Mouse (Mus musculus): Measurements from ENCODE around the gene Creb3.
"Not testable (repeated sequence)": the region's sequence is repeated elsewhere in the genome, so short reads cannot be mapped to it uniquely, and the experiment has no call there.

Creb3 gene

DNA sequence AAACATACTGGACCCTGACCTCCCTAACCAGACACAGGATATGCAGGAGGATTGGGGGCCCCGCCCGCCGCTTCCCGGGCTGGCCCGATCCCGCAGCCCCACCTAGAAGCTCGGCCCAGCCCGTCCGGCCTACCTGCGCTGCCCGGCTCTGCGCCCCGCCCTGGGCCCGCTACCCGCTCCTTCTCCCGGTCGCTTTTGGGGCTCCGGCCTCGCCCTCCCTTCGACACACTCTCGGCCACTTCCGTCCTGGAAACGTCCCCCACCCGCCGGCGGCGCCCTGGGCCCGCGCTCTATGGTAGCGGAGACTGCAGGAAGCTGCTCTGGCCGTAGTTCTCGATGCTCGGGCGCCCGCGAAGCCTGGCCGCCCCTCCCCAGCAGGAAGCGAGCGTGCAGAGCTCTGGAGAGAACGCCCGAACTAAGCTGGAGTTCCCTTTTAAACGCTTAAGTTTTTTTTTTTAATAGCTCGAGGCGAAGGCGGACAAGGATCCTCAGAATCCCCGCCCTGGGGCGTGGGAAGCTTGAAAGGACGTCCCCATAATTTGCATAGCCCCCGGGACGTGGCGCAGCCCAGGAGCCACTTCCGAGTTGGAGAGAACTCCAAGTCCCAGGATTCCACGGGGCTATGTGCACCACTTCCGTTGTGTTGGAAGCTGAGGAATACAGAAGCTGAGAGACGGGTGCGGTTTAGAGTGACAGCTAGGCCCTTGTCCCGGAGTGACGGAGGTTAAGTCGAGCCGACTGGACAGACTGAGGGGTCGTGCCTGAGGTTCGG is at the start of gene Creb3, which contains the start of gene Tln1:
Creb3 (plus strand) TSS at position 336 of the 772 bp plus-strand sequence.
Tln1 (minus strand) TSS at position 695 of the 772 bp plus-strand sequence.
- DNase-seq, result peak; percentile 96

GRCm38 (mm10) chr4:43512653-43513052 is 49.5 kb upstream of the Creb3 start:
- DNase-seq, result no peak

DNA sequence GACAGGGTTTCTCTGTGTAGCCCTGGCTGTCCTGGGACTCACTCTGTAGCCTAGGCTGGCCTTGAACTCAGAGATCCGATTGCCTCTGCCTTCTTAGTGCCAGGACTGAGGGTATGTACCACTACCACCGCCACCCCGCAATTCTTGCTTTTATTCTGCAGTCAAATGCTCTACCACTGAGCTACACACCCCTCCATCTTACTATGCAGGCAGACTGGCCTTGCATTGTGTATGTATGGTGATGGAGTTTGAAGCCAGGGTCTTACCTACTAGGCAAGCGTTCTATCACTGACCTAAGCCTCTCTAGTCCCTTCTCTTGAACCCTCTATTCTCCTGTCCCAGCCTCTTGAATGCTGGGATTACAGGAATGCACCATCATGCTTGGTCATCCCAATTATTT is 48.8 kb upstream of the Creb3 start:
- no peak for DNase-seq

GRCm38 (mm10) chr4:43513791-43514190 is 48.3 kb upstream of the Creb3 start:
- no peak for DNase-seq

- DNase-seq, result no peak
Measured at GRCm38 (mm10) chr4:43515764-43516708, 46.1 kb upstream of the Creb3 start.

GRCm38 (mm10) chr4:43519551-43519950 is 42.6 kb upstream of the Creb3 start:
- DNase-seq, result no peak

- DNase-seq, result peak; percentile 75
Measured at GRCm38 (mm10) chr4:43519956-43520355, 42.2 kb upstream of the Creb3 start.

DNA sequence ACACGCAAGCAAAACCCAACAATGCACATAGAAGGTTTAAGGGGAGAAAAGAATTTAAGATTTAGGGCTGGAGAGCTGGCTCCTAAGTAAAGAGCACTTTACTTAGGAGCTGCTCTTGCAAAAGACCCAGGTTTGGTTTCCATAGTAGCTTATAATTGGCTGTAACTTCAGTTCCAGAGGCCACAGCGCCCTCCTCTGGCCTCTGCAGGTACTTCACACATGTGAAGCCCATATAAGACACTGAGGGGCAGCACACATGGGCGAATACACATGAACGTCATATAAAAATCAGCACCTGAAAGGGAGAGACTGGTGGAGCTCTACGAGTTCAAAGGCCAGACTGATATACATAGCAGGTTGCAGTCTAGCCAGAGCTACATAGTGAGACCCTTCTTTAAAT is 34.3 kb upstream of the Creb3 start:
- DNase-seq, result peak; percentile 44

DNA sequence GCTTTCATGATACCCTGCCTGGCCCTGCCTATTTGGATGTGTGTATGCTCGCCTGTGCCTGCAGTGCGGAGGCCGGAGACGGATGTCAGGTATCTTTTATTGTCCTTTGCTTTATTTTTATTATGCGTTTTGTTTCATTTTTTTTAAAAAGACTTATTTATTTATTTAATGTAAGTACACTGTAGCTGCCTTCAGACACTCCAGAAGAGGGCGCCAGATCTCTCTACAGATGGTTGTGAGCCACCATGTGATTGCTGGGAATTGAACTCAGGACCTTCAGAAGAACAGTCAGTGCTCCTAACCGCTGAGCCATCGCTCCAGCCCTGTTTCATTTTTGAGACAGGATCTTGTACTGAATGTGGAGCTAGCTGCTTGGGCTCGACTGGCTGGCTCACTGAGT is 33.6 kb upstream of the Creb3 start:
- no peak for DNase-seq

GRCm38 (mm10) chr4:43530081-43530501 is 32.0 kb upstream of the Creb3 start:
- no peak for DNase-seq

DNA sequence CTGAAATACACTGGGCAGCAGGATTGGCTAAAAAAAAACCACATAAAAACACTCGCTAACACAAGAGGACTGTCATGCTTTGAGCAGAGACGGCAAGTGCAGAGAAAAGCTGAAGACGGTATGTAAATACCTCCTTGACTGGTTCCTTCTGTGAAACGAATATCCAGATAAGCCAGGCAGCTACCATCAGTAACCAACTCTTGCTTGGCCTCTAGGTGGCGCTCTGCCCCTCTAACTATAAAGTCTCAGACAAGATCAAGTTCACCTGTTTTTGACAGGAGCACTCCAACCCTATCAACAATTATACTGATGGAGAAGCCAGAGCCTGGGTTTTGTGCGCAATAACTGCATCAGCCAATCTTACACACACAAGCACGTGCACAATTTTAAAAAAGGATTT is 31.6 kb upstream of the Creb3 start:
- DNase-seq, result peak; percentile 87

DNA sequence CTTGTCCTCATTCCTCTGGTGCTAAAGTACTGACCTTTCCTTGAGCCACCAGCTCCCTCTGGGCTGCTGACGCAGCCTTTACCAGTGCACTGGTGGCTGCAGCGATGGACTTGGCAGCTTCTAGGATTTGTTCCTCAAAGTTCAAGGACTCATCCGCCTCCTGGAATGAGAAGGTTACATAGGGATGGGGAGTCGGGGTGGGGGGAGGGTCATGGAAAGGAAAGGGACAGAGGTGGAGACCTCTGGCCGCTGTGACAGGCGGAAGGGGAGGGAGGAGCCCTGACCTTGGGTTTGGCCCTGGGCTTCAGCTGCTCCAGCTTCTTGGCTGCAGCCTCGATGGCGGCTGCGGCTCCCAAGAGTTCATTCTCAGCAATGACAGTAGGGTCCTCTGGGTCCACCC is 28.9 kb upstream of the Creb3 start:
- DNase-seq, result no peak

GRCm38 (mm10) chr4:43535628-43536027 is 26.5 kb upstream of the Creb3 start:
- no peak for DNase-seq

DNA sequence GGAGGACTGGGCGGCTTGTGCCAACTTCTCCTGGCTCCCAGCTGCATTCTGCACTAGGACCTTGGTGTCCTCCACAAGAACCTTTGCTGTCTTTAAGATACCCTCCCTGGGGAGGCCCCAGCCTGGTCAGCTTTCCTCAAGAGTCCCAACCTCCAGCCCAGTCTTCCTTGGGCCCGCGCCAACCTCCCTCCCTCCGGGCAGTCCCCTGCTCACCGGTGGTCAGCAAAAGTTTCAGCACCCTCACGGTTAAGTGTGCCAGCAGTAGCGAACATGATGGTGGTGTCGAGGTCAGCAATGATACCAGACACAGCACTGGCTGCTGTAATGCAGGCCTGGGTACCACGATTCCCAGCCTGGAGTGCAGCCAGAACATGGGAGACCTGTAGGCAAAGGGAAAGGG is 26.1 kb upstream of the Creb3 start:
- DNase-seq, result no peak

DNA sequence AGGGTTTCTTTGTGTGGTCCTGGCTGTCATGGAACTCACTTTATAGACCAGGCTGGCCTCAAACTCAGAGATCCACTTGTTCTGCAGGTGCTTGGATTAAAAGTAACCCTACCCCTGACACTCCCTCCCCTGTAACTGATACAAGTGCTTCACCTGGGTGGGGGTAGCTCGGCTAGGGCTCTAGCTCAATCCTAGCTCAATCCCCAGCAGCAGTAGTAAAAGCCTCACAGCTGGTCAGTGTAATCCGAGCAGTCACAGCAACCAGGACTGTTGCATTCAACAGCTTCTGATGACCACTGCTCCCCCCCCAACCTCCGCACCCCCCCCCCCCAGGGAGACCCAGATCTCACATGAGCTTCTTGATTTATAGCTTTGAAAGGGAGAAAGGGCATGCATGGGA is 20.1 kb upstream of the Creb3 start:
- DNase-seq, result no peak

GRCm38 (mm10) chr4:43546375-43547047 is 15.6 kb upstream of the Creb3 start:
- DNase-seq, result no peak

GRCm38 (mm10) chr4:43547160-43547559 is 15.0 kb upstream of the Creb3 start:
- DNase-seq, result no peak

GRCm38 (mm10) chr4:43549055-43549454 is 13.1 kb upstream of the Creb3 start:
- DNase-seq, result no peak

GRCm38 (mm10) chr4:43551854-43552253 is 10.3 kb upstream of the Creb3 start:
- DNase-seq, result not testable (repeated sequence)

- DNase-seq, result no peak
Measured at GRCm38 (mm10) chr4:43552437-43552836, 9.7 kb upstream of the Creb3 start.

GRCm38 (mm10) chr4:43553891-43554290 is 8.2 kb upstream of the Creb3 start:
- DNase-seq, result no peak

DNA sequence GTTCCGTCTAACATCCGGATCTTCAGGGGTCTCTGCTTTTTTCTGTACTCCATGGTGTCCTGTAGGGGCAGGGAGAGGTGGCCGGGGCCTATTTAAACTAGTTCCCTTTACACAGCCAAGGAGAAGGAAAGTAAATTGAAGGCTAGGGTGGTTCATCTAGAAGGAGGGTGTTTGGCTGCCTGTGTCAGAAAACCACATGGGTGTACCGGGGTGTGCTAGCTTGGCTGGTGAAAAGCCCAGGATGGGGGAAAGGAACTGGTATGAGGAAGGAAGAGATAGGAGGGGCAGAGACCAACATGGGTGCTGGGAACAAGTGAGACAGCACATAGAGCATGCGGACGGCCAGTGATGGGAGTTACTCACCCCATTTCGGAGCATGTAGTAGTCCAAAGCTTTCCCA is 6.2 kb upstream of the Creb3 start:
- DNase-seq, result no peak

GRCm38 (mm10) chr4:43558028-43558630 is 4.0 kb upstream of the Creb3 start:
- DNase-seq, result peak; percentile 59

All from liver (tissue).